Mouse (Mus musculus): ENCODE results near the gene Ms4a4b. TPM values are rescaled to one million over a fixed set of nuclear protein-coding genes. Genes with fewer than 3 reads are reported as not detected.

The Ms4a4b gene
- total and polyA plus RNA-seq, 3 experiments = not detected

- Histone ChIP-seq H3K79me2 (ENCODE audit: control insufficient read depth, insufficient read depth, low read length, poor library complexity) (no peaks in the 10 kb centered on the region), H3K4me1 (ENCODE audit: control insufficient read depth in 1 of 2, insufficient read depth in 2 of 2, low read length in 2 of 2) (no peaks in the 10 kb centered on the region), H3K4me3 (ENCODE audit: control insufficient read depth in 1 of 2, insufficient read depth in 1 of 2, low read depth in 2 of 2, low read length in 2 of 2) (no peak overlapping the region), H3K27ac (ENCODE audit: control insufficient read depth, low read depth, low read length) (no peak overlapping the region), H3K36me3 (ENCODE audit: control insufficient read depth in 1 of 2, insufficient read depth in 2 of 2, low read length in 2 of 2) (no peaks in the 10 kb centered on the region), H3K9ac (ENCODE audit: control insufficient read depth, low read depth, low read length, poor library complexity, severe bottlenecking) (no peak overlapping the region), H3K27me3 (ENCODE audit: control insufficient read depth in 1 of 2, insufficient read depth in 2 of 2, low read length in 2 of 2) (no peaks in the 10 kb centered on the region), H3K9me3 (replicated peaks; ENCODE audit: insufficient read depth, low read length) (no peaks in the 10 kb centered on the region)
- TF ChIP-seq MXI1 (IDR thresholded peaks at IDR 0.05; ENCODE audit: low read depth, low read length) (no peak), KAT2A (conservative IDR thresholded peaks at IDR 0.05; ENCODE audit: low read depth, low read length) (no peak), ZNF384 (IDR thresholded peaks at IDR 0.05; ENCODE audit: low read depth, low read length) (no peak), MAFK (IDR thresholded peaks at IDR 0.05; ENCODE audit: borderline replicate concordance, low read depth, low read length) (no peak), CHD1 (IDR thresholded peaks at IDR 0.05; ENCODE audit: low read depth, low read length) (no peak), EP300 (IDR thresholded peaks at IDR 0.05; ENCODE audit: low read depth in 1 of 2, low read length in 2 of 2) (no peak), USF2 (IDR thresholded peaks at IDR 0.05; ENCODE audit: borderline replicate concordance in 1 of 2, insufficient read depth in 1 of 2, low read depth in 1 of 2, low read length in 2 of 2) (no peak), MAX (IDR thresholded peaks at IDR 0.05; ENCODE audit: low read length) (no peak), CHD2 (IDR thresholded peaks at IDR 0.05; ENCODE audit: low read length) (no peak), NELFE (IDR thresholded peaks at IDR 0.05; ENCODE audit: low read depth, low read length) (no peak), SIN3A (IDR thresholded peaks at IDR 0.05; ENCODE audit: low read length) (no peak), USF1 (IDR thresholded peaks at IDR 0.05; ENCODE audit: low read depth, low read length) (no peak), TCF12 (IDR thresholded peaks at IDR 0.05; ENCODE audit: low read depth, low read length) (no peak), HCFC1 (IDR thresholded peaks at IDR 0.05; ENCODE audit: low read depth, low read length) (no peak), TBP (IDR thresholded peaks at IDR 0.05; ENCODE audit: low read depth, low read length) (no peak), GATA1 (IDR thresholded peaks at IDR 0.05; ENCODE audit: low read depth, low read length) (no peak), BHLHE40 (IDR thresholded peaks at IDR 0.05; ENCODE audit: borderline replicate concordance, low read depth, low read length) (no peak)
- DNase-seq (ENCODE audit: low read depth, low spot score) = no peak
Observed at GRCm38 (mm10) chr19:11435058-11435834, 8.1 kb upstream of the Ms4a4b start.

- no peak overlapping the region for H3K4me3 ChIP-seq (ENCODE audit: control insufficient read depth in 1 of 2, insufficient read depth in 1 of 2, low read depth in 2 of 2, low read length in 2 of 2)
- DNase-seq (ENCODE audit: low read depth, low spot score) = no peak
- TF ChIP-seq NRF1 (IDR thresholded peaks at IDR 0.05; ENCODE audit: insufficient read depth, low read depth, low read length, poor library complexity, severe bottlenecking) (no peak), JUND (IDR thresholded peaks at IDR 0.05; ENCODE audit: low read depth, low read length) (no peak), MXI1 (IDR thresholded peaks at IDR 0.05; ENCODE audit: low read depth, low read length) (no peak), POLR2A (IDR thresholded peaks at IDR 0.05; ENCODE audit: control insufficient read depth in 1 of 2, insufficient read depth in 1 of 2, low read depth in 1 of 2, low read length in 2 of 2, poor library complexity in 1 of 2) (no peak), KAT2A (conservative IDR thresholded peaks at IDR 0.05; ENCODE audit: low read depth, low read length) (no peak), ZMIZ1 (IDR thresholded peaks at IDR 0.05; ENCODE audit: low read depth, low read length) (no peak), CTCF (IDR thresholded peaks at IDR 0.05 in 2 of 3, conservative IDR thresholded peaks at IDR 0.05 in 1 of 3; ENCODE audit: control insufficient read depth in 1 of 3, insufficient read depth in 1 of 3, low read depth in 2 of 3, low read length in 3 of 3, poor library complexity in 1 of 3, severe bottlenecking in 1 of 3) (no peak), RCOR1 (IDR thresholded peaks at IDR 0.05; ENCODE audit: low read depth, low read length) (no peak), UBTF (IDR thresholded peaks at IDR 0.05; ENCODE audit: borderline replicate concordance, insufficient read depth, low read depth, low read length) (no peak), POLR2AphosphoS2 (IDR thresholded peaks at IDR 0.05; ENCODE audit: low read length) (no peak), MYC (IDR thresholded peaks at IDR 0.05; ENCODE audit: low read depth, low read length) (no peak), TBP (IDR thresholded peaks at IDR 0.05; ENCODE audit: low read depth, low read length) (no peak), MEF2A (IDR thresholded peaks at IDR 0.05; ENCODE audit: extremely low read depth, insufficient replicate concordance, low read depth, low read length, poor library complexity, severe bottlenecking) (no peak)
- no peaks in the 10 kb centered on the region for H3K36me3 ChIP-seq (ENCODE audit: control insufficient read depth in 1 of 2, insufficient read depth in 2 of 2, low read length in 2 of 2)
- no peak overlapping the region for H3K9ac ChIP-seq (ENCODE audit: control insufficient read depth, low read depth, low read length, poor library complexity, severe bottlenecking)
- no peaks in the 10 kb centered on the region for H3K27me3 ChIP-seq (ENCODE audit: control insufficient read depth in 1 of 2, insufficient read depth in 2 of 2, low read length in 2 of 2)
- H3K27ac ChIP-seq (ENCODE audit: control insufficient read depth, low read depth, low read length) = no peak overlapping the region
- H3K9me3 ChIP-seq (replicated peaks; ENCODE audit: insufficient read depth, low read length) = no peaks in the 10 kb centered on the region
- no peaks in the 10 kb centered on the region for H3K79me2 ChIP-seq (ENCODE audit: control insufficient read depth, insufficient read depth, low read length, poor library complexity)
- H3K4me1 ChIP-seq (ENCODE audit: control insufficient read depth in 1 of 2, insufficient read depth in 2 of 2, low read length in 2 of 2) = no peaks in the 10 kb centered on the region
Observed at GRCm38 (mm10) chr19:11443964-11444363, 611 bp downstream of the Ms4a4b start.

Measured in MEL (cell line).